Mouse (Mus musculus) heart, embryonic 15.5 days (tissue): Measurements from ENCODE around the gene Cemip. TPM values are rescaled to one million over a fixed set of nuclear protein-coding genes. Genes with fewer than 3 reads are reported as not detected.

Experiments used
- ATAC-seq: fragments of 200-750 bp; cut with Nextera tagmentation; replicated peaks from 2 replicates; pipeline ENCODE4 v1.8.0; 2017; ENCODE audit warnings: low read depth, moderate TSS enrichment; ENCODE audit not compliant: insufficient number of reproducible peaks, insufficient read depth, low FRiP score
- H3K27ac ChIP-seq: fragments of 300-500 bp; sonication (generic); 2 replicates; pipeline ENCODE4 v1.5.1; 2015; ENCODE audit warnings: mild to moderate bottlenecking, inconsistent platforms
- H3K27me3 ChIP-seq: fragments of 300-500 bp; sonication (generic); 2 replicates; pipeline ENCODE4 v1.6.1; 2015; ENCODE audit warnings: inconsistent platforms
- H3K36me3 ChIP-seq: fragments of 300-500 bp; sonication (generic); 2 replicates; pipeline ENCODE4 v1.6.1; 2015; ENCODE audit warnings: mild to moderate bottlenecking, inconsistent platforms
- H3K4me1 ChIP-seq: fragments of 300-500 bp; sonication (generic); replicated peaks from 2 replicates; pipeline ENCODE4 v1.6.1; 2015; ENCODE audit warnings: inconsistent platforms
- H3K4me2 ChIP-seq: fragments of 300-500 bp; sonication (generic); 2 replicates; pipeline ENCODE4 v1.6.1; 2015; ENCODE audit warnings: inconsistent platforms, mild to moderate bottlenecking, moderate library complexity
- H3K4me3 ChIP-seq: fragments of 300-500 bp; sonication (generic); 2 replicates; pipeline ENCODE4 v1.5.1; 2015; ENCODE audit warnings: mild to moderate bottlenecking, inconsistent platforms
- H3K9ac ChIP-seq: fragments of 300-500 bp; sonication (generic); 2 replicates; pipeline ENCODE4 v1.6.1; 2015; ENCODE audit warnings: mild to moderate bottlenecking, inconsistent platforms
- H3K9me3 ChIP-seq: fragments of 300-500 bp; sonication (generic); replicated peaks from 2 replicates; pipeline ENCODE4 v1.6.1; 2016; ENCODE audit warnings: inconsistent platforms
- WGBS: fragments of 180-500 bp; shearing (Covaris S2); methylation state at CpG from one replicate; pipeline ENCODE4 v1.1.7; 2015; ENCODE audit warnings: mixed read lengths; 5-methylcytosine and 5-hydroxymethylcytosine counted together
- polyA plus RNA-seq: library from polyadenylated mRNA; unstranded; fragments of >200 nt; fragmentation: Nextera tagmentation; extraction: Ambion mirVana; gene quantifications from 2 replicates; pipeline ENCODE4 v1.2.1, GENCODE M21; 2015

The Cemip gene
- polyA plus RNA-seq, 1 experiment from 2014 or later: 0.60 TPM

GRCm38 (mm10) chr7:83989294-83989693 lies 97.0 kb downstream of the Cemip start:
- no peak for ATAC-seq
- 92% methylated on average over 4 of the region's 4 CpGs for WGBS
- Histone ChIP-seq H3K27ac (no peak overlapping the region), H3K4me3 (no peak overlapping the region), H3K27me3 (no peaks in the 10 kb centered on the region), H3K4me2 (no peak overlapping the region), H3K4me1 (no peaks in the 10 kb centered on the region), H3K9me3 (no peaks in the 10 kb centered on the region), H3K36me3 (no peaks in the 10 kb centered on the region), H3K9ac (no peak overlapping the region)

GRCm38 (mm10) chr7:83985751-83986150 lies 100.6 kb downstream of the Cemip start:
- no peak overlapping the region for H3K4me3 ChIP-seq
- 78% methylated on average over 2 of the region's 2 CpGs for WGBS
- H3K9ac ChIP-seq: no peak overlapping the region
- no peak overlapping the region for H3K4me2 ChIP-seq
- H3K9me3 ChIP-seq: no peaks in the 10 kb centered on the region
- H3K27me3 ChIP-seq: no peaks in the 10 kb centered on the region
- no peaks in the 10 kb centered on the region for H3K4me1 ChIP-seq
- no peak overlapping the region for H3K27ac ChIP-seq
- H3K36me3 ChIP-seq: no peaks in the 10 kb centered on the region
- no peak for ATAC-seq

GRCm38 (mm10) chr7:83982566-83982965 lies 103.7 kb downstream of the Cemip start:
- no peak overlapping the region for H3K9ac ChIP-seq
- no peaks in the 10 kb centered on the region for H3K9me3 ChIP-seq
- no peak overlapping the region for H3K4me3 ChIP-seq
- H3K27ac ChIP-seq: no peak overlapping the region
- H3K27me3 ChIP-seq: no peaks in the 10 kb centered on the region
- no peak for ATAC-seq
- no peak overlapping the region for H3K4me2 ChIP-seq
- peaks cover 4% of the 10 kb centered on the region; the same call in 1 of the 2 replicates for H3K4me1 ChIP-seq
- H3K36me3 ChIP-seq: no peaks in the 10 kb centered on the region
- 62% methylated on average over 2 of the region's 2 CpGs for WGBS

GRCm38 (mm10) chr7:83978945-83979536 lies 107.3 kb downstream of the Cemip start:
- ATAC-seq: no peak
- H3K9ac ChIP-seq: no peak overlapping the region
- H3K27ac ChIP-seq: no peak overlapping the region
- H3K4me3 ChIP-seq: no peak overlapping the region
- H3K4me1 ChIP-seq: peaks cover 4% of the 10 kb centered on the region; the same call in 1 of the 2 replicates
- WGBS: 21% methylated on average over 1 of the region's 1 CpGs
- no peak overlapping the region for H3K4me2 ChIP-seq
- H3K27me3 ChIP-seq: no peaks in the 10 kb centered on the region
- no peaks in the 10 kb centered on the region for H3K9me3 ChIP-seq
- no peaks in the 10 kb centered on the region for H3K36me3 ChIP-seq

- Histone ChIP-seq H3K4me2 (no peak overlapping the region), H3K9ac (no peak overlapping the region), H3K4me3 (no peak overlapping the region), H3K9me3 (no peaks in the 10 kb centered on the region), H3K27me3 (no peaks in the 10 kb centered on the region), H3K27ac (no peak overlapping the region), H3K4me1 (peaks cover 4% of the 10 kb centered on the region; the same call in 1 of the 2 replicates), H3K36me3 (no peaks in the 10 kb centered on the region)
- WGBS: 87% methylated on average over 1 of the region's 1 CpGs
- ATAC-seq: no peak
These were observed 107.9 kb downstream of the Cemip start for GRCm38 (mm10) chr7:83978410-83978809.

- Histone ChIP-seq H3K36me3 (no peaks in the 10 kb centered on the region), H3K9me3 (no peaks in the 10 kb centered on the region), H3K4me2 (no peak overlapping the region), H3K27me3 (no peaks in the 10 kb centered on the region), H3K27ac (no peak overlapping the region), H3K4me1 (peaks cover 4% of the 10 kb centered on the region; the same call in 1 of the 2 replicates), H3K9ac (no peak overlapping the region), H3K4me3 (no peak overlapping the region)
- 68% methylated on average over 6 of the region's 6 CpGs for WGBS
- ATAC-seq: no peak
These were observed 109.8 kb downstream of the Cemip start for GRCm38 (mm10) chr7:83976413-83976958.

GRCm38 (mm10) chr7:83975283-83975682 lies 111.0 kb downstream of the Cemip start:
- 76% methylated on average over 6 of the region's 6 CpGs for WGBS
- H3K9ac ChIP-seq: no peak overlapping the region
- no peak overlapping the region for H3K27ac ChIP-seq
- no peak overlapping the region for H3K4me2 ChIP-seq
- H3K4me1 ChIP-seq: peaks cover 4% of the 10 kb centered on the region; the same call in 1 of the 2 replicates
- no peaks in the 10 kb centered on the region for H3K9me3 ChIP-seq
- ATAC-seq: no peak
- no peaks in the 10 kb centered on the region for H3K27me3 ChIP-seq
- H3K4me3 ChIP-seq: no peak overlapping the region
- H3K36me3 ChIP-seq: no peaks in the 10 kb centered on the region

GRCm38 (mm10) chr7:83972485-83972884 lies 113.8 kb downstream of the Cemip start:
- Histone ChIP-seq H3K9ac (no peak overlapping the region), H3K9me3 (no peaks in the 10 kb centered on the region), H3K4me2 (no peak overlapping the region), H3K36me3 (no peaks in the 10 kb centered on the region), H3K4me3 (no peak overlapping the region), H3K4me1 (no peaks in the 10 kb centered on the region), H3K27me3 (no peaks in the 10 kb centered on the region), H3K27ac (no peak overlapping the region)
- ATAC-seq: no peak
- WGBS: 49% methylated on average over 7 of the region's 7 CpGs

- no peak overlapping the region for H3K4me2 ChIP-seq
- peak overlapping the region; percentile 31 for H3K27ac ChIP-seq
- no peak overlapping the region for H3K9ac ChIP-seq
- H3K36me3 ChIP-seq: no peaks in the 10 kb centered on the region
- no peak for ATAC-seq
- H3K4me1 ChIP-seq: peaks cover 8% of the 10 kb centered on the region; the same call in 1 of the 2 replicates
- no peak overlapping the region for H3K4me3 ChIP-seq
- H3K9me3 ChIP-seq: no peaks in the 10 kb centered on the region
- H3K27me3 ChIP-seq: no peaks in the 10 kb centered on the region
- WGBS: 52% methylated on average over 5 of the region's 5 CpGs
These were observed 120.1 kb downstream of the Cemip start for GRCm38 (mm10) chr7:83966047-83966818.

- no peaks in the 10 kb centered on the region for H3K9me3 ChIP-seq
- no peaks in the 10 kb centered on the region for H3K36me3 ChIP-seq
- H3K27me3 ChIP-seq: no peaks in the 10 kb centered on the region
- no peak overlapping the region for H3K27ac ChIP-seq
- H3K4me2 ChIP-seq: no peak overlapping the region
- peaks cover 8% of the 10 kb centered on the region; the same call in 1 of the 2 replicates for H3K4me1 ChIP-seq
- H3K9ac ChIP-seq: no peak overlapping the region
- ATAC-seq: no peak
- H3K4me3 ChIP-seq: no peak overlapping the region
These were observed 121.1 kb downstream of the Cemip start for GRCm38 (mm10) chr7:83965181-83965580.

- H3K27me3 ChIP-seq: no peaks in the 10 kb centered on the region
- H3K4me2 ChIP-seq: no peak overlapping the region
- peaks cover 19% of the 10 kb centered on the region for H3K4me1 ChIP-seq
- no peak overlapping the region for H3K9ac ChIP-seq
- no peak overlapping the region for H3K27ac ChIP-seq
- ATAC-seq: no peak
- H3K36me3 ChIP-seq: no peaks in the 10 kb centered on the region
- no peak overlapping the region for H3K4me3 ChIP-seq
- 85% methylated on average over 9 of the region's 9 CpGs for WGBS
- no peaks in the 10 kb centered on the region for H3K9me3 ChIP-seq
These were observed 133.8 kb downstream of the Cemip start for GRCm38 (mm10) chr7:83952511-83952910.
